8 mouse cellular contexts compared by ENCODE assay signal in the genomic region with DNA sequence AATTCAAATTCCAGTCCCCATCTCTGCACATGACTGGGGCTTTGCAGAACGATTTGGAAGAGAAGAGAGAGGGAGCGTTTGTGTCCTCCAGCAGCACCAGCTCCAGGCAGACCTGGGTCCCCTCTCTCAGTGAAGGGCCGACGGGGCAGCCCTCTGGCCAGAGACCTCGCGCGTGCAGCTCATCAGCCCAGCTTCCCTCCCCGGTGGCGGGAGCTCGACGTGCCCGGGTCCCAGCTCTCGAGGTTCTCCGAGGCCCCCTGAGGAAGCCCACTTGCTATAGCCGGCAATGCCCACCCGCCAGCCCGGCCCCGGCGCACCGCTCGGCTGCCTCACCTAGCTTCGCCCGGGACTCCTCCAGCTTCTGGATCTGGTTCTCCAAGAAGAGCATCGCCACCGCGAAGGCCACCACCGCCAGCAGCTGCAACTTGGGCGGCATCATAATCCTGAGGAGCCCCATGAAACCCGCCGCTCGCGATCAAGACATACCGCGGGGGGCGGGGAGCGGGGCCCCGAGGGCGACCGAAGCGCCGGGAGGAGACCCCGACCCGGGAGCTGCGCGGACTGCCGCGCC. TPM values are rescaled to one million over a fixed set of nuclear protein-coding genes. Genes with fewer than 3 reads are reported as not detected.
DNase-seq lines count a peak whose midpoint lies in the region; ATAC-seq and TF ChIP-seq lines count a peak whose summit lies in the region.

No protein-coding gene starts in this region.

- WGBS in kidney, embryonic 16.5 days, result 0% methylated on average over 34 of the region's 47 CpGs
- under 1% methylated on average over 47 of the region's 47 CpGs for WGBS in lung, adult 2 months
- WGBS in neural tube, embryonic 13.5 days, result 1% methylated on average over 44 of the region's 47 CpGs

- H3K9ac ChIP-seq in kidney, embryonic 16.5 days (replicated peaks; ENCODE audit: low read length), result peak overlapping the region; percentile 92
- peak overlapping the region; percentile 92 for H3K9ac ChIP-seq in neural tube, embryonic 13.5 days

- peak overlapping the region; percentile 77 for H3K27ac ChIP-seq in kidney, embryonic 16.5 days (ENCODE audit: low read length)
- H3K27ac ChIP-seq in neural tube, embryonic 13.5 days (replicated peaks), result peak overlapping the region; percentile 98

- peaks cover 28% of the 10 kb centered on the region; the same call in 1 of the 2 replicates for H3K4me1 ChIP-seq in kidney, embryonic 16.5 days (ENCODE audit: insufficient read depth, low read length)
- peaks cover 15% of the 10 kb centered on the region for H3K4me1 ChIP-seq in lung, adult 2 months (ENCODE audit: control insufficient read depth, insufficient read depth, low read length)
- H3K4me1 ChIP-seq in neural tube, embryonic 13.5 days (replicated peaks), result peaks cover 37% of the 10 kb centered on the region

- TF ChIP-seq CTCF in lung, adult 2 months (IDR thresholded peaks at IDR 0.05; ENCODE audit: insufficient read depth, low read length), result no peak

- 0 out of 2 replicates have a peak, but pooled peaks cover 2% of the 10 kb centered on the region for H3K36me3 ChIP-seq in kidney, embryonic 16.5 days (ENCODE audit: insufficient read depth, low read length)
- H3K36me3 ChIP-seq in neural tube, embryonic 13.5 days, result peaks cover 13% of the 10 kb centered on the region; the same call in 1 of the 2 replicates

- TF ChIP-seq POLR2A in lung, adult 2 months (IDR thresholded peaks at IDR 0.05; ENCODE audit: borderline replicate concordance, extremely low read depth, low read depth, low read length), result no peak

- no peaks in the 10 kb centered on the region for H3K9me3 ChIP-seq in kidney, embryonic 16.5 days (ENCODE audit: low read length)
- H3K9me3 ChIP-seq in neural tube, embryonic 13.5 days, result no peaks in the 10 kb centered on the region

- peak; percentile 69 for DNase-seq in adrenal gland, adult 2 months
- no peak for DNase-seq in adrenal gland, adult 8-10 months
- peak; percentile 72 for DNase-seq in 3134 (ENCODE audit: extremely low read depth, insufficient read length, low spot score)
- DNase-seq in brain, adult 2 months (ENCODE audit: low read depth, low spot score), result peak; percentile 43
- peak; percentile 57 for DNase-seq in lung, adult 2 months

- peak overlapping the region; percentile 95 for H3K4me2 ChIP-seq in kidney, embryonic 16.5 days (replicated peaks; ENCODE audit: low read depth, low read length)
- peak overlapping the region; percentile 89 for H3K4me2 ChIP-seq in neural tube, embryonic 13.5 days

- no peaks in the 10 kb centered on the region for H3K27me3 ChIP-seq in kidney, embryonic 16.5 days (ENCODE audit: insufficient read depth, low read length)
- no peaks in the 10 kb centered on the region for H3K27me3 ChIP-seq in neural tube, embryonic 13.5 days

- H3K4me3 ChIP-seq in kidney, embryonic 16.5 days (ENCODE audit: low read length), result peak overlapping the region; percentile 90
- peak overlapping the region; percentile 76 for H3K4me3 ChIP-seq in lung, adult 2 months (replicated peaks; ENCODE audit: extremely low read depth, low read depth, low read length)
- peak overlapping the region; percentile 65 for H3K4me3 ChIP-seq in neural tube, embryonic 13.5 days

- peak; percentile 8; the same call in 1 of the 2 replicates for ATAC-seq in granulocyte monocyte progenitor cell, adult 5-6 weeks (replicated peaks; ENCODE audit: poor library complexity, severe bottlenecking)
- peak; percentile 27 for ATAC-seq in kidney, embryonic 16.5 days (ENCODE audit: low FRiP score, low TSS enrichment)
- ATAC-seq in neural tube, embryonic 13.5 days (ENCODE audit: low read depth), result peak; percentile 44

RNA-seq across cellular contexts. Expression of gene Hs2st1, which starts 0.5 kb away (rescaled TPM):
- total RNA-seq in adrenal gland, adult 2 months (2021), result 10 to 100 TPM; 18.9 to 20.1 TPM
- polyA plus RNA-seq in adrenal gland, adult 2 months (2012; rRNA removed), result 2.7 and 2.8 TPM in 2 replicates
- 10 to 100 TPM; 14.7 to 23.9 (median 17.6) TPM for total RNA-seq in adrenal gland, adult 8-10 months (2022)
- total RNA-seq in granulocyte monocyte progenitor cell, adult 5-6 weeks (2014; fragmentation: Nextera tagmentation), result 11.1 and 13.0 TPM in 2 replicates
- 12.3 and 13.7 TPM in 2 replicates for total RNA-seq in granulocyte monocyte progenitor cell, adult 5-6 weeks (2017)
- 10.2 and 11.3 TPM in 2 replicates for polyA plus RNA-seq in kidney, embryonic 16.5 days (2015; fragmentation: Nextera tagmentation; extraction: Ambion mirVana)
- 26.2 and 28.4 TPM in 2 replicates for polyA plus RNA-seq in lung, adult 2 months (2012; rRNA removed)
- 15.6 and 17.9 TPM in 2 replicates for polyA plus RNA-seq in neural tube, embryonic 13.5 days (2015; fragmentation: Nextera tagmentation; extraction: Ambion mirVana)

RNA-seq across cellular contexts. Expression of gene Selenof, which starts 0.6 kb away (rescaled TPM):
- total RNA-seq in adrenal gland, adult 2 months (2021), result 100 to 1,000 TPM; 353 to 369 TPM
- polyA plus RNA-seq in adrenal gland, adult 2 months (2012; rRNA removed), result 125 and 154 TPM in 2 replicates
- total RNA-seq in adrenal gland, adult 8-10 months (2022), result 100 to 1,000 TPM; 329 to 408 (median 334) TPM
- 330 and 358 TPM in 2 replicates for total RNA-seq in granulocyte monocyte progenitor cell, adult 5-6 weeks (2014; fragmentation: Nextera tagmentation)
- total RNA-seq in granulocyte monocyte progenitor cell, adult 5-6 weeks (2017), result 781 and 898 TPM in 2 replicates
- polyA plus RNA-seq in kidney, embryonic 16.5 days (2015; fragmentation: Nextera tagmentation; extraction: Ambion mirVana), result 645 and 709 TPM in 2 replicates
- polyA plus RNA-seq in lung, adult 2 months (2012; rRNA removed), result 228 and 245 TPM in 2 replicates
- 595 and 628 TPM in 2 replicates for polyA plus RNA-seq in neural tube, embryonic 13.5 days (2015; fragmentation: Nextera tagmentation; extraction: Ambion mirVana)
